Mouse (Mus musculus) hindbrain, embryonic 14.5 days (tissue): ENCODE data around the gene Mroh3. TPM values are rescaled to one million over a fixed set of nuclear protein-coding genes. Genes with fewer than 3 reads are reported as not detected.
A peak's percentile ranks its signal among the peaks of the same experiment; 100 is the strongest.

Experiments
- ATAC-seq: fragments of 200-750 bp; cut with Nextera tagmentation; 2 replicates; pipeline ENCODE4 v1.8.0; 2017; ENCODE audit warnings: moderate number of reproducible peaks, mild to moderate bottlenecking, moderate TSS enrichment, moderate library complexity; ENCODE audit not compliant: low FRiP score
- DNase-seq: peaks from one replicate; pipeline ENCODE4 v3.0.0-alpha.2; 2015; ENCODE audit warnings: low spot score
- H3K27ac ChIP-seq: fragments of 300-500 bp; sonication (generic); 2 replicates; pipeline ENCODE4 v1.5.1; 2014; ENCODE audit warnings: mild to moderate bottlenecking, moderate library complexity
- H3K27me3 ChIP-seq: fragments of 300-500 bp; sonication (generic); 2 replicates; pipeline ENCODE4 v1.6.1; 2014; ENCODE audit warnings: mild to moderate bottlenecking, low read length, mixed read lengths; ENCODE audit not compliant: control insufficient read depth, insufficient read depth
- H3K36me3 ChIP-seq: fragments of 300-500 bp; sonication (generic); replicated peaks from 2 replicates; pipeline ENCODE4 v1.6.1; 2014; ENCODE audit not compliant: control insufficient read depth, insufficient read depth
- H3K4me1 ChIP-seq: fragments of 300-500 bp; sonication (generic); replicated peaks from 2 replicates; pipeline ENCODE4 v1.6.1; 2014; ENCODE audit warnings: antibody characterized with exemption, low read length, mixed read lengths; ENCODE audit not compliant: control insufficient read depth, insufficient read depth
- H3K4me2 ChIP-seq: fragments of 300-500 bp; sonication (generic); replicated peaks from 2 replicates; pipeline ENCODE4 v1.6.1; 2014; ENCODE audit warnings: mild to moderate bottlenecking, moderate library complexity
- H3K4me3 ChIP-seq: fragments of 300-500 bp; sonication (generic); replicated peaks from 2 replicates; pipeline ENCODE4 v1.5.1; 2014; ENCODE audit warnings: mild to moderate bottlenecking, low read length
- H3K9ac ChIP-seq: fragments of 300-500 bp; sonication (generic); 2 replicates; pipeline ENCODE4 v1.6.1; 2014
- H3K9me3 ChIP-seq: fragments of 300-500 bp; sonication (generic); 2 replicates; pipeline ENCODE4 v1.6.1; 2016; ENCODE audit warnings: low read length; ENCODE audit not compliant: control insufficient read depth
- WGBS: fragments of 180-500 bp; shearing (Covaris S2); extraction: QIAGEN DNeasy Blood & Tissue Kit; methylation state at CpG from one replicate; pipeline ENCODE4 v1.1.7; 2014; 5-methylcytosine and 5-hydroxymethylcytosine counted together
- polyA plus RNA-seq: library from polyadenylated mRNA; unstranded; fragments of >200 nt; fragmentation: Nextera tagmentation; extraction: Ambion mirVana; gene quantifications from 2 replicates; pipeline ENCODE4 v1.2.1, GENCODE M21; 2014

Gene Mroh3
- not detected in 2 replicates for polyA plus RNA-seq

- DNase-seq (no peak), ATAC-seq (peak; percentile 40)
- no peaks in the 10 kb centered on the region for H3K36me3 ChIP-seq
- H3K4me2 ChIP-seq, result no peak within 1 kb of the TSS
- no peak within 1 kb of the TSS for H3K27ac ChIP-seq
- no peak within 1 kb of the TSS for H3K9ac ChIP-seq
- WGBS, result 39% methylated on average over 3 of the region's 3 CpGs
- H3K9me3 ChIP-seq, result no peaks in the 10 kb centered on the region
- H3K27me3 ChIP-seq, result no peaks in the 10 kb centered on the region
- H3K4me1 ChIP-seq, result no peaks in the 10 kb centered on the region
- H3K4me3 ChIP-seq, result no peak within 1 kb of the TSS
These were observed at the start of gene Mroh3 for GRCm38 (mm10) chr1:136212803-136213202. Gene Mroh3, minus strand, starts transcription at chr1:136212828.

- WGBS, result 8% methylated on average over 27 of the region's 28 CpGs
- peak; percentile 49; the same call in 1 of the 2 replicates for ATAC-seq
- Histone ChIP-seq H3K9me3 (no peaks in the 10 kb centered on the region), H3K4me2 (peak within 1 kb of the TSS; percentile 93), H3K36me3 (no peaks in the 10 kb centered on the region), H3K27me3 (peaks cover 49% of the 10 kb centered on the region), H3K4me3 (peak within 1 kb of the TSS; percentile 57), H3K27ac (peak within 1 kb of the TSS; percentile 38; the same call in 1 of the 2 replicates), H3K4me1 (peaks cover 14% of the 10 kb centered on the region), H3K9ac (peak within 1 kb of the TSS; percentile 77)
- no peak for DNase-seq
These were observed 48.1 kb upstream of the Mroh3 start, which contains the start of gene Gpr25 for GRCm38 (mm10) chr1:136260635-136261238. Gene Gpr25, minus strand, starts transcription at chr1:136260873.

- peaks cover 49% of the 10 kb centered on the region for H3K27me3 ChIP-seq
- H3K4me2 ChIP-seq, result peak overlapping the region; percentile 93
- ATAC-seq (peak; percentile 88), DNase-seq (peak; percentile 84)
- peak overlapping the region; percentile 77 for H3K9ac ChIP-seq
- H3K27ac ChIP-seq, result peak overlapping the region; percentile 38; the same call in 1 of the 2 replicates
- H3K4me1 ChIP-seq, result peaks cover 17% of the 10 kb centered on the region
- H3K9me3 ChIP-seq, result no peaks in the 10 kb centered on the region
- peak overlapping the region; percentile 57 for H3K4me3 ChIP-seq
- WGBS, result under 1% methylated on average over 89 of the region's 95 CpGs
- H3K36me3 ChIP-seq, result no peaks in the 10 kb centered on the region
These were observed 47.4 kb upstream of the Mroh3 start for GRCm38 (mm10) chr1:136259893-136260634.

GRCm38 (mm10) chr1:136259543-136259892, 46.9 kb upstream of the Mroh3 start:
- 1% methylated on average over 16 of the region's 16 CpGs for WGBS
- H3K9me3 ChIP-seq, result no peaks in the 10 kb centered on the region

GRCm38 (mm10) chr1:136258495-136258894, 45.9 kb upstream of the Mroh3 start:
- H3K9me3 ChIP-seq, result no peaks in the 10 kb centered on the region
- no peaks in the 10 kb centered on the region for H3K36me3 ChIP-seq
- H3K9ac ChIP-seq, result no peak overlapping the region
- DNase-seq (no peak), ATAC-seq (no peak)
- H3K27me3 ChIP-seq, result peaks cover 45% of the 10 kb centered on the region
- no peak overlapping the region for H3K4me2 ChIP-seq
- H3K27ac ChIP-seq, result no peak overlapping the region
- 73% methylated on average over 9 of the region's 9 CpGs for WGBS
- peaks cover 17% of the 10 kb centered on the region for H3K4me1 ChIP-seq
- H3K4me3 ChIP-seq, result no peak overlapping the region

More at GRCm38 (mm10) chr1:136259543-136259892, 46.9 kb upstream of the Mroh3 start:
- Histone ChIP-seq H3K27me3 (peaks cover 49% of the 10 kb centered on the region), H3K36me3 (no peaks in the 10 kb centered on the region), H3K4me1 (peaks cover 17% of the 10 kb centered on the region), H3K27ac (peak overlapping the region; percentile 38; the same call in 1 of the 2 replicates), H3K9ac (peak overlapping the region; percentile 77), H3K4me2 (peak overlapping the region; percentile 93), H3K4me3 (peak overlapping the region; percentile 57)
- DNase-seq, result no peak
- ATAC-seq, result no peak

GRCm38 (mm10) chr1:136255657-136256056, 43.0 kb upstream of the Mroh3 start:
- H3K27ac ChIP-seq, result no peak overlapping the region
- H3K9ac ChIP-seq, result no peak overlapping the region
- H3K4me2 ChIP-seq, result no peak overlapping the region
- H3K9me3 ChIP-seq, result no peaks in the 10 kb centered on the region
- ATAC-seq (no peak), DNase-seq (no peak)
- H3K27me3 ChIP-seq, result peaks cover 30% of the 10 kb centered on the region
- peaks cover 13% of the 10 kb centered on the region for H3K4me1 ChIP-seq
- no peak overlapping the region for H3K4me3 ChIP-seq
- WGBS, result 46% methylated on average over 8 of the region's 8 CpGs
- no peaks in the 10 kb centered on the region for H3K36me3 ChIP-seq

- H3K4me1 ChIP-seq, result peaks cover 10% of the 10 kb centered on the region; the same call in 1 of the 2 replicates
- peaks cover 28% of the 10 kb centered on the region for H3K27me3 ChIP-seq
- no peak for DNase-seq
- no peak overlapping the region for H3K9ac ChIP-seq
- WGBS, result 34% methylated on average over 6 of the region's 6 CpGs
- no peak overlapping the region for H3K4me3 ChIP-seq
- no peak for ATAC-seq
- H3K9me3 ChIP-seq, result no peaks in the 10 kb centered on the region
- no peak overlapping the region for H3K27ac ChIP-seq
- no peaks in the 10 kb centered on the region for H3K36me3 ChIP-seq
- H3K4me2 ChIP-seq, result no peak overlapping the region
These were observed 42.5 kb upstream of the Mroh3 start for GRCm38 (mm10) chr1:136255174-136255573.

- Histone ChIP-seq H3K27me3 (peaks cover 24% of the 10 kb centered on the region), H3K4me2 (no peak overlapping the region), H3K4me1 (peaks cover 7% of the 10 kb centered on the region; the same call in 1 of the 2 replicates), H3K36me3 (no peaks in the 10 kb centered on the region), H3K9me3 (no peaks in the 10 kb centered on the region), H3K27ac (no peak overlapping the region), H3K9ac (no peak overlapping the region), H3K4me3 (no peak overlapping the region)
- 83% methylated on average over 10 of the region's 10 CpGs for WGBS
- ATAC-seq (no peak), DNase-seq (no peak)
These were observed 42.0 kb upstream of the Mroh3 start for GRCm38 (mm10) chr1:136254503-136255065.

GRCm38 (mm10) chr1:136253472-136253871, 40.8 kb upstream of the Mroh3 start:
- Histone ChIP-seq H3K4me1 (peaks cover 3% of the 10 kb centered on the region; the same call in 1 of the 2 replicates), H3K27me3 (peaks cover 14% of the 10 kb centered on the region), H3K27ac (no peak overlapping the region), H3K36me3 (no peaks in the 10 kb centered on the region), H3K9ac (no peak overlapping the region), H3K4me2 (no peak overlapping the region), H3K4me3 (no peak overlapping the region), H3K9me3 (no peaks in the 10 kb centered on the region)
- WGBS, result 16% methylated on average over 2 of the region's 2 CpGs
- DNase-seq (no peak), ATAC-seq (no peak)
